Mouse (Mus musculus) erythroblast, embryonic 14.5 days (primary cell): ENCODE measurements around the gene Tmem219. TPM values are rescaled to one million over a fixed set of nuclear protein-coding genes. Genes with fewer than 3 reads are reported as not detected.

Experiments used
- H3K27me3 ChIP-seq: 2 replicates; pipeline ENCODE4 v1.6.1; 2012; ENCODE audit warnings: inconsistent platforms; ENCODE audit not compliant: control insufficient read depth
- H3K36me3 ChIP-seq: 2 replicates; pipeline ENCODE4 v1.6.1; 2012; ENCODE audit warnings: mild to moderate bottlenecking, inconsistent platforms; ENCODE audit not compliant: control insufficient read depth
- H3K4me1 ChIP-seq: 2 replicates; pipeline ENCODE4 v1.6.1; 2012; ENCODE audit warnings: inconsistent platforms; ENCODE audit not compliant: control insufficient read depth
- H3K4me3 ChIP-seq: replicated peaks from 2 replicates; pipeline ENCODE3; 2012; ENCODE audit warnings: moderate library complexity, mild to moderate bottlenecking, inconsistent platforms
- H3K9me3 ChIP-seq: 2 replicates; pipeline ENCODE4 v1.6.1; 2012; ENCODE audit warnings: low read length, inconsistent platforms, mixed read lengths; ENCODE audit not compliant: control insufficient read depth
- GATA1 ChIP-seq: IDR thresholded peaks from 2 replicates; pipeline ENCODE4 v1.6.1; 2012; ENCODE audit warnings: low read length, inconsistent platforms, mixed read lengths
- TAL1 ChIP-seq: IDR thresholded peaks from 3 replicates; pipeline ENCODE4 v1.6.1; 2012; ENCODE audit warnings: low read length, inconsistent platforms, mixed read lengths
- polyA plus RNA-seq: library from polyadenylated mRNA; stranded (reverse); fragments of >175 nt; gene quantifications from 2 replicates; pipeline ENCODE4 v1.2.3, GENCODE M21; 2012

The Tmem219 gene
- polyA plus RNA-seq, 1 experiment: 1.5 TPM

DNA sequence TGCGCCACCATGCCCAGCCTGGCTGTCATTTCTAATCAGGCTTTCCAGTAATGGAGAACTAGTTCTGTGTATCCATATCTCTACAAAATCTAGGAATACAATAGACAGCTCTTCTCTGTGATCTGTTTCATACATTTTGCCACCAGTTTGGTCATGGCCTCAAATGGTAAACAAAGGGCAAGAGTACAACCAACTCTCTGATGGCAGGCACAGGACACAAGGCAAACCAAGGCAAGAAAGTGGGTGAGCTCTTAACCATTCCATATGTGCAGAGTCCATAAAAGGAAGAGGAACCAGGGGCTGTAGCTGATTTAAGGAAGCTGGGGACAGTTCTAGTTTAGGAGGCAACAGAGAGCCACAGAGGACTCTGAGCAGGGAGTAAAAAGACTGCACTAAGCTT lies 45.5 kb downstream of the Tmem219 start:
- Histone ChIP-seq H3K27me3 (no peaks in the 10 kb centered on the region), H3K9me3 (no peaks in the 10 kb centered on the region), H3K36me3 (peaks cover 99% of the 10 kb centered on the region), H3K4me1 (peaks cover 14% of the 10 kb centered on the region), H3K4me3 (no peak overlapping the region)
- TF ChIP-seq TAL1 (no peak), GATA1 (no peak)

DNA sequence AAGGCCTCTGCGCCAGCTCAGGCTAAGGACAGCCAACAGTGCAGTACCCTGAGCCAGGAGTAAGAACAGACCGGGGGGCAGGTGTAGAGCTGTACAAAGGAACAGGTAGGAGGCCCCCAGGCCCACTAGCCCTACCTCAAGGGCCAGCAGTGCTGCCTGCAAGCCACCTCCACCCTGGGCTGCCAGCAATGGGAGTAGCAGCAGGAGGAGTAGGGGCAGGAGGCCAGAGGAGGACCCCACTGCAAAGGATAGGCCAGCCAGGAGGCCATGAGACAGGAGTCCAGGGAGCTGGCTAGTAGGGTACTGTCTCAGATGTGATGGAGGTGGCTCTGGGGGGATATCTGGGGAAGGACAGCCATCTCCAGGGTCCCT lies 52.2 kb downstream of the Tmem219 start:
- Histone ChIP-seq H3K4me1 (peaks cover 3% of the 10 kb centered on the region), H3K27me3 (no peaks in the 10 kb centered on the region), H3K4me3 (no peak overlapping the region), H3K9me3 (no peaks in the 10 kb centered on the region), H3K36me3 (peaks cover 100% of the 10 kb centered on the region)
- no peak for TF ChIP-seq TAL1
- TF ChIP-seq GATA1: no peak

GRCm38 (mm10) chr7:126869780-126870519 lies 52.8 kb downstream of the Tmem219 start:
- H3K9me3 ChIP-seq: no peaks in the 10 kb centered on the region
- H3K4me1 ChIP-seq: peaks cover 3% of the 10 kb centered on the region
- peaks cover 100% of the 10 kb centered on the region for H3K36me3 ChIP-seq
- no peak overlapping the region for H3K4me3 ChIP-seq
- H3K27me3 ChIP-seq: no peaks in the 10 kb centered on the region
- TF ChIP-seq TAL1: no peak
- no peak for TF ChIP-seq GATA1

DNA sequence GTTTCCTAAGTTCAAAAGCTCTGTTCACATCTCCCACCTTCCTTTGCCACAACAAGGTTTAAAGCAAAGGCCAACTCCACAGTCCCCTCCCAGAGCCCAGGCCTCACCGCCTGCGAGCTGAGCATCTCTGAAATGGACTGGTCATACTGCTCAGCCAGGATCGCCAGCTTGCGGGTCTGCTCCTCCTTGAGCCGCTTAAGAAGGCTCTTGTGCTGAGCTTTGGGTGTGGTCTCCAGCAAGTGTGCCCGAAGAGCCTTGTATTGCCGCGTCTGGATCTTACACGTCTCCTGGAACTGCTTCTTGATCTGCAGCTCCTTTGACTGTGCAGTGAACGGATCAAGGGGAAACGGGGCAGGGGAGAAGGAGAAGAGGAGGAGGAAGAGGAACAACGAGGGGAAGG lies 54.7 kb downstream of the Tmem219 start:
- Histone ChIP-seq H3K4me3 (no peak overlapping the region), H3K4me1 (peaks cover 21% of the 10 kb centered on the region), H3K36me3 (peaks cover 100% of the 10 kb centered on the region), H3K27me3 (no peaks in the 10 kb centered on the region), H3K9me3 (peaks cover 3% of the 10 kb centered on the region; the same call in 1 of the 2 replicates)
- TF ChIP-seq GATA1: no peak
- TF ChIP-seq TAL1: no peak

- no peak overlapping the region for H3K4me3 ChIP-seq
- peaks cover 26% of the 10 kb centered on the region for H3K4me1 ChIP-seq
Observed at GRCm38 (mm10) chr7:126867534-126867933, 55.2 kb downstream of the Tmem219 start.

DNA sequence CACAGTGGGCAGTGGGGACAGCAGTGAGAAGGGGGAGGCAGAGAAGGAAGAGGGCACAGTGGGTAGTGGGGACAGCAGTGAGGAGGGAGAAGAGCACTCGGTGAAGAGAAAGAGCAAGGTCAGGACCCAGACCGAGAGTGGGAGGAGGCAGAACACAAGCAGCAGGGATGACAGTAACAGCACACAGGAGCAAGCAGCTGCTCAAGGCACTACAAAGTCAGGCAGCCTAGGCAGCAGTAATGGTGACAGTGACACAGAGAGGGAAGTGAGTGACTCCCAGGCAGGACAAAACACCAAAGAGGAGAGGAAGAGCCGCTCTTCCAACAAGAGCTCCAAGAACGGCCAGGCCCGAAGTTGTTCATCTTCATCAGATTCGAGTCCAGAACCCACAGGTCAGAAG lies 58.9 kb downstream of the Tmem219 start:
- peaks cover 38% of the 10 kb centered on the region for H3K4me1 ChIP-seq
- H3K27me3 ChIP-seq: no peaks in the 10 kb centered on the region
- peak overlapping the region; percentile 75 for H3K4me3 ChIP-seq
- TF ChIP-seq TAL1: no peak
- TF ChIP-seq GATA1: no peak
- peaks cover 79% of the 10 kb centered on the region for H3K36me3 ChIP-seq
- H3K9me3 ChIP-seq: peaks cover 3% of the 10 kb centered on the region; the same call in 1 of the 2 replicates

More at GRCm38 (mm10) chr7:126867534-126867933, 55.2 kb downstream of the Tmem219 start:
- Histone ChIP-seq H3K9me3 (peaks cover 3% of the 10 kb centered on the region; the same call in 1 of the 2 replicates), H3K27me3 (no peaks in the 10 kb centered on the region), H3K36me3 (peaks cover 97% of the 10 kb centered on the region)
- no peak for TF ChIP-seq TAL1
- no peak for TF ChIP-seq GATA1

DNA sequence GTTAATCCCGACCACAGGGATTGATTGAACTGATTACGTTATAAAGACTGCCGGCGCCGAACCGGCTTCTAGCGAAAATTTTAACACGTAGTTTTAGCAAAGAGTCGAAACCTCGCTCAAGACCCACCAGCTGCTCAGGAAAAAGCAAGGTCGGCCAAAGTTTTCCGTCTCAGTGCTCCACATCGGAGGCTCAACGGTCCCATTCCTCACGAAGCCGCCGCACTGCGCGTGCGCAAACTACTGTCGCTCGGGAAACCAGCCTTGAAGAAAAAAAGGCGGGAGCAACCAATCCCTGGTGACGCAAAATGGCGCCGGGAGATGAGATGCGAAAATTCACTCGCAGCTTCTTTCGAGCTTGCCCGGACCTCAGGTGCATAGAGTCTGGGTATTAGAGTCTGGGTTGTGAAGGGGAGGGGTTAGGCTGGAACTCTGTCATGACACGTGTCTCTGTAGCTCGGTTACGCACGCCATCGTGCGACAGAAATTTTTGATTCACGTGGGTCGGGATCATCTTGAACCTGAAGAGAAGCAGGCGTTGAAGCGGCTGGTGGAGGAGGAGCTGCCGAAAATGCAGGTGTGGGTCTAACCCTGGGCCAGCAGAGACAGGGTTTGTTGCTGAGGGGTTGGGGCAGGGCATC lies 60.5 kb downstream of the Tmem219 start, which contains the start of gene Ino80e:
TSS of gene Ino80e (minus strand) at position 231 of the 638 bp plus-strand sequence.
- H3K4me3 ChIP-seq: peak within 1 kb of the TSS; percentile 75
- H3K4me1 ChIP-seq: peaks cover 43% of the 10 kb centered on the region
- peaks cover 3% of the 10 kb centered on the region; the same call in 1 of the 2 replicates for H3K9me3 ChIP-seq
- H3K36me3 ChIP-seq: peaks cover 79% of the 10 kb centered on the region
- no peaks in the 10 kb centered on the region for H3K27me3 ChIP-seq
- TF ChIP-seq GATA1 (no peak), TAL1 (no peak)

DNA sequence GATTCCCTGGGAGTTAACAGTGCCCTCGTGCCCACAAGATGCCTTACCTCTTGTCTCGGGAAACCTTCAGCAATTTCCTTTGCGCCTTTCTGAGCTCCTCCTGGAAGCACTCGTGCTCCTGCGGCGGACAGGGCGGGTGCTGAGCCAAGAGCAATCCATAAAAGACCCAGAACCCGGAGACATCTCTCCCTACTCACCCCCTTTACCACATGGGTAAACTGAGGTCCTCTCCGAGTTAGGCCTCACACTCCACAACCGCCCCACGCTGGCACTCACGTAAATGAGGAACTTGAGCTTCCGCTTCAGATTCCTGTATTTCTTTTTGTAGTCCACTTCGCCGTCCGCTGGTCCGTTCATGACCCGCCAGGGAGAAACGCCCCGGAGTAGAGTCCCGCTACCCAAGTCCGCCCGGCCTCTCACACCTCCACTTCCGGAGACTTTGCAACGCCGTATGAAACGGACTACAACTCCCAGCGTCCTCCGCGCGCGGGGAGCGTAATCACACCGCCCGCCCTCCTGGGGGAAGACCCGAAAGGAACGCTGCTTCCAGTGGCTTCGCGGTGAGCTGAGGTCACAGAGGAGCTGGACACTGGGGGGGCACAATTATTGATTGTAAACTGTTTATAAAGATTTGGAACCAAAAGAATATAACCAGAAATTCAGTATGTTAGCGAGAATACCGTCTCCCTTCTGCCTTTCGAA lies 61.1 kb downstream of the Tmem219 start, which contains the start of gene Hirip3:
TSS of gene Hirip3 (plus strand) at position 544 of the 702 bp plus-strand sequence.
- peaks cover 45% of the 10 kb centered on the region for H3K4me1 ChIP-seq
- H3K36me3 ChIP-seq: peaks cover 79% of the 10 kb centered on the region
- H3K9me3 ChIP-seq: peaks cover 3% of the 10 kb centered on the region; the same call in 1 of the 2 replicates
- H3K27me3 ChIP-seq: no peaks in the 10 kb centered on the region
- H3K4me3 ChIP-seq: peak within 1 kb of the TSS; percentile 75
- TF ChIP-seq GATA1: no peak

DNA sequence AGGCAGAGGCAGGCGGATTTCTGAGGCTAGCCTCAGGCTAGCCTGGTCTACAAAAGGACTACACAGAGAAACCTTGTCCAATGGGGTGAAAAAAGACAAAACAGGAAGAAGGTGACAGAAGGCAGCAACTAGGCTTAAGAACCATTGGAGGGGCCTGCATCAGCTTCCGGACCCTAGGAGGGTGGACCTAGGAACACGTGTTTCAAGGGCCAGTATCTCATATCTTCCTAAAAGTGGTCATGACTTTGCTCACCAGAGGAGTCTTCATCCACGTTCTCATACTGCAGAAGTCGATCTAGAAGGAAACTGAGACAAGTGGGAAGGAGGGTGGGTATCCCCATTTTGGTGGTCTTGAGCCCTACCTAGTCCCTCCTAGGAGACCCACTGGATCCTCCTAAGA lies 61.7 kb downstream of the Tmem219 start:
- Histone ChIP-seq H3K9me3 (peaks cover 3% of the 10 kb centered on the region; the same call in 1 of the 2 replicates), H3K4me1 (peaks cover 45% of the 10 kb centered on the region), H3K4me3 (peak overlapping the region; percentile 75), H3K27me3 (no peaks in the 10 kb centered on the region), H3K36me3 (peaks cover 79% of the 10 kb centered on the region)
- TF ChIP-seq GATA1: no peak
- TF ChIP-seq TAL1: no peak
